Mouse (Mus musculus) urinary bladder, postnatal 4 days (tissue): ENCODE data around the gene Mgat1.
A peak's percentile ranks its signal among the peaks of the same experiment; 100 is the strongest.

Experiments used
- DNase-seq, 2 experiments: peaks; one replicate each; pipeline ENCODE4 v3.0.0; 2021 to 2022; ENCODE audit warnings: low spot score in 2 of 2

Mgat1 gene

GRCm38 (mm10) chr11:49241471-49241870 lies 2.5 kb upstream of the Mgat1 start:
- DNase-seq: no peak

DNA sequence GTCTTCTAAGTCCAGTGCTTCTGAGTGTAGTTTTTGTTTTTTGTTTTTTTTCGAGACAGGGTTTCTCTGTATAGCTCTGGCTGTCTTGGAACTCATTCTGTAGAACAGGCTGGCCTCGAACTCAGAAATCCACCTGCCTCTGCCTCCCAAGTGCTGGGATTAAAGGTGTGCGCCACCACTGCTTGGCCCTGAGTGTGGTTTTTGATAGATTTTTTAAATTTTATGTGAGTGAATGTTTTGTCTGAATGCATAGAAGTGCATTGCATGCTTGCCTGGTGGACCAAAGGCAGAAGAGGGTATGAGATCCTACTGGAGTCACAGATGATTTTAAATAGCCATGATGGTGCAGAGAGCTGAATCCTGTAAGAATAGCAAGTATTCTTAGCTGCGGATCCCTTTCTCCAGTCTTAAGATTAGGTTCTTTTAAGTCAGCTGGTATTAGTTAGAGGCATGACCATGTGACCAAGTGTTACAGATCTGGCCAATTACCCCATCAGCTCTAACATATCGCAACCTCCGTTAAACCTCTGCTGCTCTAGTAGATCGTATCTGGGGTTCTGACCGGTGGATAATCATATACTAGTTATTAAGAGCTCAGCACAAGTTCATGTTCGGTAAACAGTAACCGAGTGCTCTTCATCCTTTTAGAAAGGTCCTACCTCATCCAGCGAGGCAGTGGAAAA lies 906 bp upstream of the Mgat1 start:
- DNase-seq: no peak

DNA sequence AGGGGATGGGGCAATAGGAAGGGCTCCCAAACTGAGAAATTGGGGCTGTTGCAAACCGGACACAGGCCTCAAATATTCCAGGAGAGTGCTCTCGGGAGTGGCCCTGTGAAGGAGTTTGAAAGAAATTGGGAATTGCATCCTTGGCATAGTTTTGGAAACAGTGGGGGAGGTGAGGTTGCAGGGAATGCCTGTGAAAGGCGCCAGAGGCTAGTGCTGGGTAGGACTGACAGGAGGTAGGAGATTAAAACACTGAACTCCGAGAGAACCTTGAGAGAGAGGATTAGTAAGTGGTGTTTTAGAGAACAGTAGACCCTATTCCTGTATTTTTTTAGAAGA lies 572 bp downstream of the Mgat1 start:
- no peak for DNase-seq

GRCm38 (mm10) chr11:49245176-49245575 lies 1.2 kb downstream of the Mgat1 start:
- no peak for DNase-seq

- no peak for DNase-seq
These were observed 1.8 kb downstream of the Mgat1 start for GRCm38 (mm10) chr11:49245634-49246415.

DNA sequence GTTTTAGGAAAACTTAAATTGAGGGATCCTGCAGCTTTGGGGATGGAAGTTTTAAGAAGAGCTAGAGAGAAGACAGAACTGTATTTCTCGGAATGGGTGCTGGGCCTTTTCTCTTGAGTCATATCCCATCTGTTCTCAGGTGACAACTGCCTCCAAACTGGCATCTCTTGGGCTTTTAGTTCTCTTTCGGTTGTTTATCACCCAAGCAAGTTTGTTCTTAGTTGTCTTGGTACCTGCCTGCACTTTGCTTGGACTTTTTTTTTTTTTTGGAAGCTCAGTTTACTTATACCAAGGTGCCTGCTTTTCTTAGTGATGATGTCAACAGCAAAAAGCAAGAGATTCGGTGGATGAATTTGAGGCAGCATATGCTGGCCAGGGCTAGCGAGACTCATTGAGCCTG lies 2.5 kb downstream of the Mgat1 start:
- no peak for DNase-seq

- no peak for DNase-seq
These were observed 3.3 kb downstream of the Mgat1 start for GRCm38 (mm10) chr11:49247255-49247654.

DNA sequence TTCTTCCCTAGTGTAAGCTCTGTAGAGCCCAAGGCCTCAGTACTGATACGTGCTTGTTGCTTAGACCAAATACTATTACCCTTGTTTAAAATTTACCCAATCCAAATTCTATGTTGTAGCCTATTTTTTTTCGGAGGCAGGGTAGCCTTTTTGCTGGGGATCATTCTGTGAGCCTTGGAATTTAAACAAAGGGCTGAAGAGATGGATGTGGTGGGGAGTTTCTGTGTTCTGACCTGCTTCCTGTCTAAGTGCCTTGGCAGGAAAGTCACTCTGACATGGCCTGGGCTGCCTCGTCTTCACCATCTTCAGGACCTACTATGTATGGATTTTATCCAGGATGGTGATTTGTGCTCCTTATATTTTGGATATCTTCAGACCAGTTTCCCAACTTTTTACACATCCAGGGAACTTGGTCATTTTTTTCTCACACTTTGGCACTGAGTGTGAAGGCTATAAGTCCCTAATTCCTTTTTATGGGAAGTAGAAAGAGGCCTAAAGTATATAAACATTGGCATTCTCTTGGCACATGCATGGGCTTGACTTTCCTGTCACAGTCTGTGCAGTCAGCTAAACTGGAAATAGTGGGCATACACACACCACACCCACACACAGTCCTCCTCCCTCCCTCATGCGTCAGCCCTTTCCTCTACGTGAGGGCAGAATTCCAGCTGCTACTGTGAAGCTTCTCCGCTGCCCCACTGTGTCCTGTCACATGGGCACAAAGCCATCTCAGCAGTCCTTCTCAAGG lies 4.4 kb downstream of the Mgat1 start:
- peak in 1 of 2 experiments; percentile 60 for DNase-seq

GRCm38 (mm10) chr11:49248974-49249700 lies 5.1 kb downstream of the Mgat1 start:
- DNase-seq: no peak

DNA sequence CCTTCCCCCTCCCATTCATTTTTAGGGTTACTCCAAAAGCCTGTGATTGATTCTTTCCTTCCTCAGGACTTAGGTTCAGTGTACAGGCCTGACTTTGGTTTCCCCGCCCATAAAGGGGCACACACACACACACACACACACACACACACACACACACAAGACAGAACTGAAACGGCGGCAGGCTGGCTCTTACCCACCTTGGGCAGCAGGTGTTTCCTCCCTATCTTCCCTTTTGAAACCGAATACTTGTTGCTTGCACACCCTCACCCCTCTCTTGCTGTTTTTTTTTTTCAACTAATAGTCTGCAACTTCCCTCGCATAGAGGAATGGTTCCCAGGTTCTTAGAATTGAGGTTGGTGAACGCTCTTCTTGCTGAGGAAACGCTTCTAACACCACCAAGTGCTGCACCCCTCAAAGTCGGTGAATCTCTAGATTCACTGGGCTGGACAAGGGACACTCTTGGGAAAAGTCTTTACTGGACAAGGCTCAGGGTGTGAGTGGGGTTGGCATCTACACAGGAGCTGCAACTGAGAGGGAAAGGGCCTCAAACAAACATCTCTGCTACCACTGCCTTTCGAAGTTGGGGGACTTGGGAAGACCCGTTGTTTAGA lies 5.9 kb downstream of the Mgat1 start:
- DNase-seq: no peak

DNA sequence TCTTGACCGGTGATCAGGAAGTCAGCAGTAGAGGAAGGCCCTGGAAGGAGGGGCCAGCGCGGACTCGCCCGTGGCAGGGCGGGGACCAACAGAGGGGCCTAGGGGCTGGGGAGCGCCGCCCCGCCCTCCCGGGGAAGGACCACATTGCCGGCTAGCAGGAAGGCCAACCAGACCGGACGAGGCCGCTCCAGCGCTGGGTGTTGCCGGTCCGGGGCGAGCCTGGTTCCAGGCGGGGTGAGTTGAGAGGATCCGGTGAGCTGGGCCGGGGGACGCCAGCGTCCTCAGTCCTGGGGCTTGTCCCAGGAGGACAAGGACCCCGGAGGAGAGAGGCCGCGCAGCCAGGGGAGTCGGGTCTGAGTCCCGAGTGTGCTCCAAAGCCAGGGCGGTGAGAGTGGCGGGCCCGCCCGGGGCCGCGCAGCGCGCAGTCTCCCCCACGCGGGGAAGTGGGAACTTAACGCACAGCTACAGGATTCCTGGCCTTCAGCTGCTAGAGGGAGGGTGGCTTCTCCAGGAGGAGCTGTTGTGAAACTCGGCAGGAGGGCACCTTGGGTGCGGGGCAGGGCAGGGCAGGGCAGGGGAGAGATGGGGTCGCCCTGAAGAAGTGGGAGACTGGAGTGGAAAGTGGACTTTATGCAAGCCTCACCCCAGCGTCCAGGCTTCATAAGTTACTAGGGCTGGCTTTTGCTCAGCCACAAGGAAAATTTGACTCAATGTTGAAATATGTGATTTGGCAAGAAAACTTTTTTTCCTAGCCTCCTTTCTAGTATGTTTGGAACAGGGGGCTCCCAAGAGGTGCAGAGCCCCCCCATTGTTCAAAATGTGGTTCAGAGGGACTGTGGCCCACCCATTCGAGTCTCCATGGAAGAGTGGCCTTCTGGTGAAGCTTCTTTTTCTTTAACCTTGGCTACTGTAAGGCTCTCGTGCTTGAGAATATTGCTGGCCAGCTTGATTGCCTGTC lies 6.7 kb downstream of the Mgat1 start:
- peak; percentile 89 to 90 for DNase-seq

DNA sequence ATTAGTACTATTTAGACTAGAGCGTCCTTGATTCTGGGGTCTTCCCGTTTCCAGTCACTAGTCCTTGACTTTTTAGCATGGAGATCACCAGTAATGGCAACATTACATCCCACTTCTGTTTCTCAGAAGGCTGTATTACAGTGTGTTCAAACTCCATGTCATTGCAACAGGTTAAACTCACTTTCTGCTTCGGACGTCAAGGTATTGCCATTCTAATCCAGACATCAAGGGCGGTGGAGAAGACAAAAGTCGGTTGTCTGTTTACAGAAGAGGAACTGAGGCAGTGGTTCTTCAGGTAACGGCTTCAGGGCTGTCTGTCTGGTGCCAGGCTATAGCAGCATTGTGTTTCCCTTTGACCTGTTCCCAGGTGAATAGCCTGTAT lies 7.4 kb downstream of the Mgat1 start:
- DNase-seq: no peak

DNA sequence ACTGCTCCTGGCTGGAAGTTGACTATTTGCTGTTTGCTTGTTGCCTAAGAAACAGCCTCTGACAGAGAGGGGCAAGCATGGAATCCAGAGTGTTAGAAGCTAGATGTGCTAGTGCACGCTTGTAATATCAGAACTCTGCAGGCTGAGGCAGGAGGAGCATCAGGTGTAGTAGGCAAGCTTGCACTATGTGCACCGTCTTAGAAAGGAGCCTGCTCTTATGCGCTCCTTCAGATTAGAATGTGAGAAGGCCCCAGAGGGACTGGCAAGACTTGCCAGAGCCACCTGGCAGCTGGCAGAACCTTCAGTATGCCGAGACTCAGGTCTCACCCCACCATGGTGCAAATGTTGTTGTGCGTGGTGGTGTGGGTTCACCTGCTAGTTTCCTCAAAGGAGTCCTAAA lies 8.1 kb downstream of the Mgat1 start:
- DNase-seq: no peak

DNA sequence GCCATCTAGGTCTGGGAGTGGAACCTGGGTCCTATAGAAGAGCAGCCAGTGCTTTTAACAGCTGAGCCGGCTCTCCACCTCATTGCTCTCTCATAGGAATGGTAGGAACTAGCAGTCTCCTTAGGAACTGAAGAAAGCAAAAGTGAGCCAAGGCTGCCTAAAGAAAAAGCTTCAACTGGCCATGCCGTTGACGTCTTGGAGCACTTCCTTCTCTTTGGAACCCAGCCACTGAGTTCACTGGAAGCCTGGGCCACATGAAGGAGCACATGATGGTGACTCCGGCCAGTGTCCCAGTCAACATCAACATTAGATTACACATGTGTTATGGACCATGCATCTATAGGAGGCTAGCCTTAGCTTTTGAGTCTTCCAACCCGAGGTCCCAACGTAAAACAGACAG lies 9.0 kb downstream of the Mgat1 start:
- DNase-seq: no peak

GRCm38 (mm10) chr11:49259296-49259695 lies 15.3 kb downstream of the Mgat1 start:
- no peak for DNase-seq

DNA sequence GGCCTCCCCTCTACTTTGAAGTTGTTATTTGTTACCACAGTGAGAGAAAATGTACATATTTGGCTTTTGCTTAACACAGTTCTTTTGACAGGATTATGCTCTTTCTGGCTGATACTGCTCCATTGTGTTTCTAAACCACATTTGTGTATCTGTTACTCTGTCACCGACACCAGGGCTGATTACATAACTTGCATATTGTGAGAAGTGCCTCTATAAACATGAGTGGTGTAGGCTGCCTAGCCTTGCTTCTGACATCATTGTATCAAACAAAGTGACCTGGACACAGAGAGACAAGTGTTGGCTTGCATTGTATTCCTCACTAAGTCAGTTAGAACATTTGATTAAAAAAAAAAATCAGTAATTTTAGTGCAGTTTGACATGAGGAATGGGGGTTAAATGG lies 15.8 kb downstream of the Mgat1 start:
- no peak for DNase-seq

DNA sequence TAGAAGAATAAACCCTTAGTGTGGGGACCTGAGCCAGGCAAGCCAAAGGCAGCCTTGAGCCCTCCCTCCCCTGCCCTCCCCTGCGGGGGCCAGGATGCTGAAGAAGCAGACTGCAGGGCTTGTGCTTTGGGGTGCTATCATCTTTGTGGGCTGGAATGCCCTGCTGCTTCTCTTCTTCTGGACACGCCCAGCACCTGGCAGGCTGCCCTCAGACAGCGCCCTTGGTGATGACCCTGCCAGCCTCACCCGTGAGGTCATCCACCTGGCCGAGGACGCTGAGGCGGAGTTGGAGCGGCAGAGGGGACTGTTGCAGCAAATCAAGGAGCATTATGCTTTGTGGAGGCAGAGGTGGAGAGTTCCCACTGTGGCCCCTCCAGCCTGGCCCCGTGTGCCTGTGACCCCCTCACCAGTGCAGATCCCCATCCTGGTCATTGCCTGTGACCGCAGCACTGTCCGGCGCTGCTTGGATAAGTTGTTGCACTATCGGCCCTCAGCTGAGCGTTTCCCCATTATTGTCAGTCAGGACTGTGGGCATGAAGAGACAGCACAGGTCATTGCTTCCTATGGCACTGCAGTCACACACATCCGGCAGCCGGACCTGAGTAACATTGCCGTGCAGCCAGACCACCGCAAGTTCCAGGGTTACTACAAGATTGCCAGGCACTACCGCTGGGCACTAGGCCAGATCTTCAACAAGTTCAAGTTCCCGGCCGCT lies 16.8 kb downstream of the Mgat1 start:
- DNase-seq: peak in 1 of 2 experiments; percentile 60

GRCm38 (mm10) chr11:49261313-49261855 lies 17.4 kb downstream of the Mgat1 start:
- DNase-seq: no peak

DNA sequence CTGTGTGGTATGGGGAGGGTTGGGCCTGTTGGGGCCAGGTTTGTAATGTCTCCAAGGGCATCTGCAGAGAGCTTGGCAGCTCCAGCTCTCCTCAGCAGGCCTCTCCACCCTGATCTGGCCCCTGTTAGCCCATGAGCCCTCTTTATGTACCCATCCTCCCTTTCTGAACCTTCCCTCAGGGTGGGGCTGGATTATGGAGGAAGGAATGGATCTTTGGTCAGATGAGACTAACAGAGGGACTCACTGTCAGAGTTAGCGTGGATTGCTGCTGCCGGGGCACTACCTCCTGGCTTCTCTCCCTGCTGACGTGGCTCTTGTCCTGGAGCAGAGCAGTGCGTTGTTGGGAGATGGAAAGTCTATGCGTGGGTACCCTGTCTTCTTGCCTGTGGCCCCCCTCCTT lies 18.3 kb downstream of the Mgat1 start:
- DNase-seq: no peak

DNA sequence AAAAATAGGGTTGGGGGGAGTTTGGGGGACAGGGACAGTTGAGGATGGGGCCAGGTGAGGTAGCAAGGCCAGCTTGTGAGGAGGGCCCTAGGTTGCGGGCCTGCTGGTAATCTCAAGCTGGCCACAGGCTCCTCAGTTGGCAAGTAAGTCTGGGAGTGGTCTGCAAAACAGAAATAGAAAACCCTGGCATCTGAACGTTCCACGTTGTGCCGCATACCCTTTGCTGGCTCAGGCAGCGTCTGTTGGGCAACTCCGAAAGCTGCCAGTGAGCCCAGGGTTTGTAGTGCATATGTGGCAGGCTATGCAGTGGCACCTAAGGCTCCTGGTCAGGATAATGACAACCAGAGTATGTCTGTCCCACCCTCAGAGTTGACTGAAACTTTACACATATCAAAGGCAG lies 19.2 kb downstream of the Mgat1 start:
- DNase-seq: no peak
